Mouse (Mus musculus): ENCODE measurements around the gene Hlf.

The Hlf gene

DNA sequence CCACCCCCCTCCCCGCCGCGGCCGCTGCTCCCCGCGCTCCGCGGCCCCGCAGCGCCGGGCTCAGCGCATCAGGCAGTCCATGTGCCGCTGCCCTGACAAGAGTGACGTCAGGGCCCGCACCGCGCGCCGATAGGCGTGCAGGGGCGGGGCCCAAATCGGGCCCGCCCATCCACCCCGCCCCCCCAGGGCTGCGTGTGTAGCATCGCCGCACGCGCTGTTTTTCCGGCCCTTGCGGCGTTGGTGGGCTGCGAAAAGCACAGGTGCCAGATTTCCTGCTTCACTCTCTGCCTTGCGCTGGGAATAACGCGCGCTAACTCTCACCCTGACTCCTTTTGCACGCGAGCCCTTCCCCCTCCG is at the start of gene Hlf:
Gene Hlf, minus strand, starts transcription at position 79 of the 357 bp plus-strand sequence.
- peak; percentile 81 to 85 for DNase-seq

DNA sequence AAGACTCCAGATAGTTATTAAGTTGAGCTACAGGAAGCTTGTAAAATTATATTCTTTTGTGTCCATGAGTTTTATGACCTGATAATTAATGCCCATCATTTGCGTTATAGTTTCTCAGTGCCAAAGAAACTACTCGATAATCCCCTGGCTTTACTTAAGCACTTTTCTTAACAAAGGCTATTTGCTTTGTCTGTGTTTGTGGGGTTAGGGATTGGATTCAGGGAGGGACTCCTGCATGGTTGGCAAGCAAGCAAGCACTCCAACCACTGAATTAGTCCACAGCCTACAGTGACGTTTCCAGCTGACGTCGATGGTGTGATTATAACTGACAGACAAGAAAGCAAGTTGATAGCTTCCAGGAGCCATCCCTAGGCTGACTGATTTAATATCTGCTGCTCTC is 48.1 kb upstream of the Hlf start:
- DNase-seq: no peak

DNA sequence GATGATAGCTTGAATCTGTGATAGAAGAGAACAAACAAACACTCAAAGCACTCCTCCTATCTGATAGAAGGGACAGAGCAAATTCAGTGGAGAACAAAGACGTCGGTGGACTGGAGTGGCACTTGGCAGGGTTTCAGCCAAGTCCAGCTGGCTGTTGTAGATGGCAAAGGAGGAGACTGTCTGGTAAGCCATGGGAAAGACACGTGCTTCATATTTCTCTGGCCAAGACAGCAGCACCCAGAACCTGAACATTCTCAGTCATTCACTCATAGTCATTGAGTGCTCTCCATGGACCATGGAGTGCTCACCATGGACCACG is 34.5 kb upstream of the Hlf start:
- DNase-seq: no peak

DNA sequence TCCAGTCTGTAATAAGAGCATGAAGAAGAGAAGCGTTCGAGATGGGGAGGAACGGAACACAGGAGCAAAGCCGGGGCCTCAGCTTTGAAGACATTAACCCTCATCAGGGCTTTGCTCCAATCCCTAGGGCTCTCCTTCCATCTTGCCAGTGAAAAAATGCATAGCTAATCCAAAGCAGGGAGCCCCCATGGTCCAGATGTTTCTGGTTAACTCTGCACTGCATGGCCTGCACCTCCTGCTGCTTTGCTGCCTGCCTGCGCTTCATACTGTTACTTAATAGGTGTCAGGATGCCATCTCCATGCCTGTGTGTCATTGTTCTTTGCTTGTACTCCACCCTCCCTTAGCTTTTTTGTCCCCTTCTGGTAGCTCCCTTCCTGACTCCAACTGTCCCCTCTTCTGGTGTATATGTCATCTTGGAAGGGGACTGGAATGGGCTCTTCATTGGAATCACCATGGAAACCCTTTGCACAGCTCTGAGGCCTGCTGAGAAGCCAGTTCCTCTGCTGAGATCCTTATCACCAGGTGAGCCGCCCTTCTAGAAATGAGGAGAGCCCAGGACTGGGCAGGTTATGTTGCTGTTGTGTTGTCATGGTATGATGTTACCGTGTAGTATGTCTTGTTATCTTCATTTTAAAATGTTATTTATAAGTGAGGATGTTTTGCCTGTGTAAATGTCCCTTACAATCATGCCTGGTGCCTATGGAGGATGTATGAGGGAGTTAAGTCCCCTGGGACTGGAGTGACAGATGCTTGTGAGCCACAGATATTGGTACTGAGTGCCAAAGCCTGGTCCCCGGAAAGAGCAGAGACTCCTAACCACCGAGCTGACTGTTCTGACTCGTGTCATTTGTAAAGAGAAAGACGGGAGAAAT is 33.9 kb upstream of the Hlf start:
- DNase-seq: no peak

DNA sequence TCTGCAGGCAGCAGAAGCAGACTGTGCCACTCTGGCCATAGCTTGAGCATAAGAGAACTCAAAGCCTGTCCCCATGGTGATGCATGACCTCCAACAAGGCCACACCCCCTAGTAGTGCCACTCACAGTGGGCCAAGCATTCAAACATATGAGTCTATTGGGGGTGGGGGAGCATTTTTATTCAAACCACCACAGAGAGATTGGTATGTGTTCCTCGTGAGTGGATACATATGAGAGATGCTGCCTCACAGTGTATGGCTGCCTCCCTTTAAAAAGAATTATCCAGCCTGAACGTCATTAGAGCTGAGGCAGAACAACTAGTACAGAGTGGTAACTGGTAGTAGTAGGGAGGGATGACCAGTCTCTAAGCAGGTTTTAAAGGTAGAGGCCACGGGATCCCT is 33.2 kb upstream of the Hlf start:
- no peak for DNase-seq

DNA sequence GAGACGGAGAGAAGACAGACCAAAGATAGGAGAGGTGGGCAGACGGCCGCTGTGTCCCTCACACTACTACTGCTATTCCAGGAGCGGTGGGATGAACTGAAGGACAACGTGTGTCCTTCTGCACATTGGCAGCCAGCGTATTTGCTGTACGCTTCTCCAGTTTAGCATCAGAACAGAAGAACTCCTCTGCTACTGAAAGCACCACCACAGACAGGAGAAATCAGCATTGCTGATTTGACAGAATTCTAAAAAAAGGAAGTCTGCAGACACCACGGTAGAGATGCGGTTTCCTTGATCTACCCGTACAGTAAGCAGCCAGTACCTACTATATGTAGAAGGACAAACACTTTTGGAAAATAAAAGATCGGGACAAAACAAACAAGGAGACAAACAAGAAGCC is 29.0 kb upstream of the Hlf start:
- DNase-seq: no peak

DNA sequence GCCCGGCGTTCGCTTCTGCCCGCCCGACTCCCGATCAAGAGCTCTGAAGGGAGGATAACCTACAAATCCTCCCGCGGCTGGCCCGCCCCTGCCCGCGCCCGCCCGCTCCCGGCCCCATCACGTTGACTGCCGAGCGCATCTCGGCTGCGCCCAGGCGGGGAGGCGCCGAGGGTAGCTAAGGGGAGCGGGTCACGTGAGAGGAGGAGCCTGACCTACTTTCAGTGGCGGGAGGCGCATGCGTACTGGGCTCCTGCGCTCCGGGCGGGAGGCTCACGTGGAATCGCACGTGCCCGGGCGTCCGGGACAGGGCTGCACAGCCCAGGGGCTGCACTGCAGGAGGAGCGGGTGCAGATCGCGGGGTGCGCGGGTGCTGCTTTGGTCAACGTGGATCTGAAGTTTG is 27.2 kb upstream of the Hlf start:
- DNase-seq: peak; percentile 95 to 97

DNA sequence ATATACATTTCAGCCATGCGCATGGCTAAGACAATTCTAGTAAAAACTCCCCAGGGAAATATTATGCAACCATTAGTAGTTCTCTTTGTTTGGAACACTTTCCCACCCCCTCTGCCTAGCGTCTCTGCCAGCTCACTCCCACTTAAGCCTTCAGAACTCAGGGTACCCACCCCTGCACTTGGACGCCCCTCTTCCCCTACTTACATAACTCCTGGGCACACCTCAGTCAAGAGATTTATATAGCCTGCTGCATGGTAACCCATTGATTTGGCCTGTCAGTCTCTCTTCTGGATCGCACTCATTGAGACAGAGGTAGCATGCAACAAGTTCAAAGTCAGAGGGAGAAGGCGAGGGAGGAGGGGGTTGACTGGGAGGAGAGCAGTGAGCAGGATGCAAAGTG is 26.3 kb upstream of the Hlf start:
- no peak for DNase-seq

DNA sequence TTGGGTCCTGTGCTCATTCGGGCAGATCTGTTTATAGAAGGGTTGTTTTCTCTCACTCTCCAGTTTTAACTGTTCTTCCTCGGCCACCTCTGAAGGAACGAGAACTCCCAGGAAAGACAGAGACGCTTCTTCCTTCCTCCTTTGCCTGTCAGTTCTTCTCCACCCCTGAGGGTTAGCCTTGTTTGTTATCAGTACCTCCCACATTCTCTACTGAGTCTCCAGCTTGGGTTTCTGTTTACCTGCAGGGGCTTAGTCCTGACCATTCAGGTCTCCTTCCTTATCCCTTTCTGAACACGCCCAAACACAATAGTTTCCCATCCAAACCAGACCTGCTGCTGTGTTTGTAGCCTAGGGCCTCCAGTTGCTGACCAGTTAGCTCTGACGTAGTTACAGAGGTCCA is 8.2 kb upstream of the Hlf start:
- DNase-seq: no peak

DNA sequence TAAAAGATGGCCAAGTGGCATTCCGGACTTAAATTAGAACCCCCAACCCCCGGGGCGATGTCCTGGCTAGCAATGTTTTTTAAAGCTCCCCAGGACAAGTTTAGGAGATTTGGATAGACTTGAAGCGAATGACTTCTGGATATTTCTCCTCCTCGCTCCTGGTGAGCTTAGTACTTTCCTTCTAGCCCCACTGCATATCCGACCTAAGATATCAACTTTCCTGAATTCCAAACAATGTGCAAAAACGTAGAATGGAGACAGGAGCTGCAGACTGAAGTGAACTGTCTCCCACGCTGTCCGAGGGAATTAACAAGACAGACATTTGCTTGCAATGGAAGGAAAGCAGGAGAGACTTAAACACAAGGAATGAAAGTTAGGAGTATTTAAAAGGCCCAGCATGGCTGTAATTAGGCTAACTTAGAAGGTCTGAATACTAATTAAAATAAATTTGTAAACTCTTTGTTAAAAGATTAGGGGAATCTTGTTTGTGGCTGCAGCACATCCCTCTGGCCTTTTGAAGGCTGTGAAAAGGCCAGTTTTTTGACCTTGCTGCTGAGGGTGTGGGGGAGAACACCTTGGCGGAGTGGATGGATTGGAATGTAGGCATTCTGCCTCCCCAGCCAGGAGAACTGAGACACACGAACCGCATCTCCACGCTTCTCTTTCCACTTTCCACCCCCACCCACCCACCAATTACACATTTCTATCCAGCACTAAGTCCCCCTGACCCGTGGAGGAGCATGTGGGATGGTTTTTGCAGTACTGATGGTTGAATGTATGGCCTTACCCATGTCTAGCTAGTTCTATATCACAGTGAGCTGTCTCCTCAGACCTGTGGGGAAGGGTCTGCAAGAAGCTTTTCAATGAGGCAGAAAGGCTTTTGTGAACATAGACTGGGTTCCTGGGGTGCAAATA is 833 bp upstream of the Hlf start:
- DNase-seq: no peak

DNA sequence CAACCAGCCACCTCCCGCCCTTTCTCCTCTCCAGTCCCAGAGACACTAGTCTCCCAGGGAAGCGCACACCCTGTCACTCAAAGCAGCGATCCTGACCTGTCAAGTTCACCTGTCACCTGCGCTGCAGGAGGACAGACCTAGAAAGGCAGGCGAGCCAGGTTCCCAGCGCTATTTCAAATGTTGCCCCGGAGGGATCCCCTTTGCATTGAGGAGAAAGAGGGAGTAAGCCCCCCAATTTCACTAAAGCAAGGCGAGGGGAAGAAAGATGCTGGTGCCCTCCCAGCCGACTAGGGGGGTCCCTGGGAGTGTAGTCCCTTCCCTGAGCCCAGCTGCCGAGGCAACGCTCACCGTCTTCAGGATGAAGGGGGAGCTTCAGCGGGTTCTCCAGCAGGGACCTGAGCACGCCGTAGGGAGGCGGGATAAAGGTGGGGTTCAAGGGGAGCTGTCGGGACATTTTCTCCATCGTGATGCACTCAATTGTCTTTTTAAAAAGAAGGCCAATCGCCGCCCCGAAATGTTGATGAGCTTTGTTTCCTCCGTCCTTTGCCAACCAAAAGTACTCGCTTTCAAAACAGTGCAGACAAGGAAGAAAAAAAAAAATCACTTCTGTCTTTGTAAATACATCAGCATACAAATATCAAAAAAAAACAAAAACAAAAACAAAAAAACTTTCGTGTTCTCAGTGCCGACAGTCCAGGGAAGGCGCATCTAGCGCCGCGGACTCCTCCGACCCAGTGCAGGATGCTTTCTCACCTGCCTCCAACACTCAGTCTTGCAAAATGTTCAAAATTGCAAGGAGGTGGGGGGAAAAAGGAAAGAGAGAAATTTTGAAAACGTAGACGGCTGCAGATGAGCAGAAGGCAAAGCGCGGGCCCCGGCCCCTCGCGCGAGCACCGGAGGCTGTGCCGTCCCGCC is 536 bp downstream of the Hlf start:
- DNase-seq: no peak

DNA sequence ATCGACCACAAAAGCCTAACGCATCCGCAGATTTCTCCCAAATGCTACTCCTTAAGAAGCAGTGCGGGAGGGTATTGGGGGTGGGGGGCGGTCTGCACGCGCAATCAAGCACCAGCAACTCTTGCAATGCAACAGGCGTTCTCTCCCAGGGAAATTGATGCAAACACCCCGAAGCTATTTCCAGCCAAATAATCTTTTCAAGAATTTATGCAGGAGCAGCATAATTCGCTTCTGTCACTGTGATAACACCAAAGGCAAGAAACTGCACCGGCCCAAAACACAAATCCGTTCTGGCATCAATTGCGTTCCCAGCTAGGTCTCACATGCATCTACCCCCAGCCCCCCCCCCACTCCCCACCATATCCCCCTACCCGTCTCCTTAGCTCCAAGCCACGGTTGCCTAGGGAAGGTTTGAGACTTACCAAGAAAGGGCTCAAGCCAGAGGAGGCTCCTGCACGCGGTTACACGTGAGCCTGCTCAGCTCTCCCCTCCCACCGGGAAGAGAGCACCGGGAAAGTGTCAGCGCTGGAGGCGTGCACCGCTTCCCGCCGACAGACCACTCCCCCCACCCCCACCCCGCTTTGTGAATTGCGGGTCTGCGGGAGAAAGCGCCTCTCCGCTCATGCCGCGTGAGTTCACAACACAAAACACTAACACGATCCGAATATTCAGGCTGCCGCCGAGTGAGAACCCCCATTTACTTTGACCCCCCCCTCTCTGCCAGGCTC is 1.4 kb downstream of the Hlf start:
- DNase-seq: peak; percentile 27 to 35

DNA sequence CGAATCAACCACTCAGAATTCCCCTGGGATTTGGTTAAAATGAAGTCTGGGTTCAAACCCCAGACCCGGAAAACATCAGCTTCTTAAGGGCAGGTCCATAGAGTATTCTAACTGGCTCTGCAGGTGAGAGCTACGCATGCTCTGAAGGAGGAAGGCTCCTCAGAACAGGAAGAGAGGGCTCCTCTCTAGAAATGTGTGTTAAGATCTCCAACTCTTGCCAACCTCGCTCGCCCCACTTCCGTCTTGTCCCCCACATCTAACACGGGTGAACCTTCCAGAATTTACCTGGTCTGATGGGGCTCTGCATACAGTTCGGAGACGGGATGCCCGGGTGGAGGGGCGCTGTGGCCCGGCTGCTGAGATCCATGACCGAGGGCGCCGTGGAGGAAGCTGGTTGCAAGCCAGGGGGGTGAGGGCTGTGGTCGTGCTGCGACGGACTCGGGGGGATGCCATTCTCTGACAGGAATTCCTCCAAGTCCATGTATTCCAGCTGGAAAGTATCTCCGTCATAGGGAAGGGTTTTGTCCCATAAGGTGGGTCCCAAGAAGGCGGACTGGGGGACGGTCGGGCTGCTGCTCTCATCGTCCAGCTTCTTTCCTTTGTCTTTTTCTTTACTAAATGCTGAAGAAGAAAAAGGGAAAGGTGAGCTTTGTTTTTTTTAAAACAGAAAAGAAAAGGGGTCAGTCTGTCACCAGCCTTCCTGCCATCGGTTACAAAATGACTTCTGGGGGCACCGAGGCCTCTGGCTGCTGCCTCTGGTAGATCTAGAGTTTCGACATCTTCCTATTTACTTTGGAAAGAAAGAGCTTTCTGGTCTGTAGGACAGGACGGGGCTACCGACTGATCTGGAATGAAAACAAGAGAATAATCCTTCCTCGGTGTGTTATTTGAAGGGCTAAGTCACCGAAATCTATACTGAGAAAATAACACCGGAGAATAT is 2.9 kb downstream of the Hlf start:
- no peak for DNase-seq

DNA sequence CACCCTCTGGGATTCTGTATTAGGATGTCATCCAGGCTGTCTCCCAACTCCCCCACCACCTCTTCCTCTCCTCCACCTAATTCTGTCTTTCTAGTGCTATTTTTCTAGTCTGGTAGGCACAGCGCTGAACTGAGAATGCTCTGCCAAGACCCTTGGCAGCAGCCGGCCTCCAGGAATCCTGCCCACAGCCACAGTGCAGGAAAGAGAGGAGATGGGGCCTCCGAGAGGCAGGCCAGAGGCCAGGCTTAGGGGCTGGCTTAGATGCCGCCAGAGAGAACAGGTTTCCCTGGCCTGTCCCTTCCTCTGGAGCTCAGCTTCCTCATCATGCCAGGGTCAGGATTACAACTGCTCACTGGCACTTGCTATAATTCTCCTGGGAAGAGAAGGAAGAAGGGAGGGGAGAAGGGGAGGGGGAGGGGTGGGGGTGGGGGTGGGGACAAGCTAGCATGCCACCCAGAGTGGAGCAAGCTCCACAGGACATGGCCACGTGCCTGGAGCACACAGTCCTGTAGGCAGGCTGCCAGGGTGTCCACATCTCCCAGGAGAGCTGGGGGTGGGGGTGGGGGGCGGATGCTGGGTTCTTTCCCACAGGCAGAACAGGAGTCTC is 8.6 kb downstream of the Hlf start:
- DNase-seq: peak; percentile 65

DNA sequence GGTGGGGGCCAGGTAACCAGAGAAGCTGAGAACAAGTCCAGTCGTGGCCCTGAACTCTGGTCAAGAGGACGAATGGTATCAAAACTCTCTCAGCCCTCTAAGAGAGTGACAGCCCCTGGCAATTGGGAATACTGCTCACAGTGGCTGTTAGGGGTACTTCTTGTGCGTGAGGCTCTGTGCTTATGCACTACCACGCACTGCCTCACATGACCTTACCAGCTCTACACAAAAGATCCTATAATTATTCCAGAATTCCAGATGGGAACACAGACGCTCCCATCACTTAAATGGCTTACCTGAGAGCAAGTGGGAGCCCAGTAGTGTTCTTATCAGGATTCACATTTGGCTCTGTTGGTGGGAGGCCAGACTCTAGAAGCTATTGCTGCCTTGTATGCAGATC is 9.6 kb downstream of the Hlf start:
- no peak for DNase-seq

DNA sequence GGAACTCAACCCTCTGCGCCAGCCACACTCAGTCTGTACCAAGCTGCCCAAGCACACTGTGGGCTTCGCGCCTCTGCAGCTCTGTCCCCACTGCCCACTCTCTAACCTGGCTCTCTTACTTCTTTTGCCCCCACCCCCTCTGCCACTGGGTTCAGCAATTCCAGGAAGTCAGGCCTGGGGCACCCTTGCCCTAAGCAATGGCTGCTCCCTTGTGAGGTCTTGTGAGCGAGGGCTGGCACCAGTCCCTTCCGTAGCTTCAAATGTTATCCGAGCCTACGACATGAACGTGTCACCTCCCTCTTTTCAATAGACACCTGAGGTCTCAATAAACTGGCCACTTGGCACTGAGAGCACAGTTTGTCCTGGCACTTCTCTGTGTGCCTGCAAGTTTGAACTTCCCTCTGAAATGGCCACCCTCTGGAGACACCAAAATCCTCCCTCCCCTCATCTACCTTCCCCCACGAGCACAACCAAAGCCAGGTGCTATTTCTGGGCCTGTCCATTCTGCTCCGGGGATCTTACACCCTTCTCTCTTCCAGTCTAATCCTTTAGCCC is 10.5 kb downstream of the Hlf start:
- DNase-seq: no peak

DNA sequence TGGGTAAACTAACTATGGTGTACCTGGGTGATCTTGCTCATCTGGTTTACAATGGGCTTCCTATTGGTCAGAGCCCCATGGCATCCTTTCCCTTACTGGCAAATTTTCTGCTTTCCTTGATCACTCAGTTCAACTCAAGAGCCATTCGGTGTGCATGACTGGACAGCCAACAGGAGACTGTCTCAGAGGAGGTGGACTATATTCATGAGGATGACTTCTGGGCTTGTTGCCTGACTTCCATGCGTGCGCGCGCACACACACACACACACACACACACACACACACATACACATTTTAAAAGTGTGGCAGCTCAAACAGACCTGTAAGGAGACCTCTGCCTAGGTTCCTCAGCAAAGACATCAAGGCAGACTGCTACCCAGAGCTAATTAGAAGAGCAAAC is 12.7 kb downstream of the Hlf start:
- no peak for DNase-seq

DNA sequence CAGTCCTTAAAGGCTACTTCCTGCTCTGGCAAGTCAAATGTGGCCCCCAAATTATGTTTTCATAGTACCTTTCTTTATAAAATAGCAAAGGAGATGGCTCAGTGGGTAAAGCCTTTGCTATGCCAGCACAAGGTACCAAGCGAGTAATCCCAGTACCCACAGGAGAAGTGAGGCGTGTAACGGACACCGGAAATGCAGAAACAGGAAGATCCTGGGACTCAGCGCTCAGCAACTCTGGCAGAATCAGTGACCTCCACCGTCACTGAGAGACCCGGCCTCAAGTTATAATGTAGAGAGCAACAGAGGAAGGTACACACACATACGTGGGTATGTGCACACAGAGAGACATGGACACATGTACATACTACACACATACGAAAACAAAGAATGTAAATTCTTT is 14.3 kb downstream of the Hlf start:
- DNase-seq: no peak

DNA sequence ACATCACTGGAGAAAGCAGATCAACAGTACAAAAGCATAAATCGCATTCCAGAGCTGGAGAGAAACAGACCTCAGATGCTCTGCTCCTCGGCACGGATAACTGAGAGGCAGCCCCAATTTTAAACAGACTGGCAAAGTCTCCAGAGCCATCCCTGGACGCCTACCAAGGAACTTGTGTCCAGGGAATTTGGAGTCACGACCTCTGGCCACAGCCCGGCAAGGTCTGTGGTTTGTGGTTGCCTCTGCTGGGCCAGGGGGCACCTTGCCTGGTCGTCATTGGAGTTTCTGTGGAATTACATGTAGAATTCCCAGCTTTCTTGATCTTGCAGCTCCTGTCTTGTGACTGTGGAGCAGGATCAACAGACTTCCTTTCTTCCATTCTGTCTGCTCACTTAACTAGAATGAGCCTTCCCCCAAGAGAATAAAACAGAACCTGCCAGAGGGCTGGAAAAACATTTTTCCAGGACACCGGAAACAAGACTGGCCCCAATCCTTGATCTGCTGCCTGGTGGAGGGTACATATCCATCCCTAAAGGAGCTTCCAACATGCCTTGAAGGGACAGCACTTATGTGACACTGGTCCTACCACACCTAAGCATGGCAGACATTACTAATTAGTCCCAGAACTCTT is 19.1 kb downstream of the Hlf start:
- DNase-seq: no peak

DNA sequence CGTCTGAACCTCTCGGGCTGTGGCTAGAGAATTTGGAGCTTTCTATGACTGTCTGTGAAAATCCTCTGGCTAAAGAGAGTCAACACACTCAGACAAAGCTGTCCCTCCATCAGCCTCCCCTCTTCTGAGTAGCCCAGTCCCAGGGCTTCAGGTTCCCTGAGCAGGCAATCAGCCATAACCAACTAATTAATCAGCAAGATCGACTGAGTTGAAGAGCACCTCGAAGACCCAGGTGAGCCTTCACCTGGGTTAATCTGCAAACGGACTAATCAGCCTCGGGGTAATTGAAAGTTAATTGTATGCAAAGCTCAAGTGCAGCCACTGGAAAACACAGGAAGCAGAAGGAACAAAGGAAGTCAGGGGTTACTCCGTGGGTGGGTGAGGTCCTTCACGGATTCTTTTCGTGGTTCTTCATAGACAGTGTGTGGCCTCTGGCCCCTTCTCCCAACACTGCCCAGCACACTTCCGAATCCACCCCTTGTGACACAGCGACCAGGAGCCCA is 19.9 kb downstream of the Hlf start:
- no peak for DNase-seq

Measured in lung, adult 18-20 months (tissue).